Mouse (Mus musculus): ENCODE measurements at regions not wholly inside any gene's neighbourhood (a gene's known extent, or its start where the extent isn't known, plus 50 kb on each side); places are given as distances from the start of the nearest gene placed in this dataset.

GRCm38 (mm10) chr4:62755237-62755900 lies 195.7 kb downstream of the Rgs3 start:
- peak; percentile 67 for DNase-seq (ENCODE audit: low read depth, low spot score)

DNA sequence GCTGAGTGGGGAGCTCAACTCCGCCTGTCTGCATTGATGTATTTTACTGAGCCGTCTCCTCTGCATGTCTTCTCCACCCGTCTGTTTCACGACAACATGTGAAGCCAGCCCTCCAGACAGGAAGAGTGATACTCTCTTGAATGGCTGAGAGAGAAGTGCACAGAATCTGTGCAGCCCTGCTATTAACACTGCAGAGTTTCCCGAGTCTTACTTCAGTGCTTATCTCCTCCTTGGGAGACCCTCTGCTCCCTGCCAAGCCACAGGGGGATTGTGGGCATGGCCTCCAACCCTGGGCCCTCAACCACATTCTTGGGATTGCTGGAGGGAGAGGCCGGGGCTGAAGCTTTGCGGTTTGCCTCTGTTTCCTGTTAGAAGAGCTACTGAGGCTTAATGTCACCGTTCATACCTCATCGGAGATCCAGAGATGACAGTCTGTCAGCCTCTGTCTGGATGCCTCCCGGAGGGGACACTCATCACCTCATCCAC lies 197.1 kb downstream of the Rgs3 start:
- no peak for DNase-seq (ENCODE audit: low read depth, low spot score)

DNA sequence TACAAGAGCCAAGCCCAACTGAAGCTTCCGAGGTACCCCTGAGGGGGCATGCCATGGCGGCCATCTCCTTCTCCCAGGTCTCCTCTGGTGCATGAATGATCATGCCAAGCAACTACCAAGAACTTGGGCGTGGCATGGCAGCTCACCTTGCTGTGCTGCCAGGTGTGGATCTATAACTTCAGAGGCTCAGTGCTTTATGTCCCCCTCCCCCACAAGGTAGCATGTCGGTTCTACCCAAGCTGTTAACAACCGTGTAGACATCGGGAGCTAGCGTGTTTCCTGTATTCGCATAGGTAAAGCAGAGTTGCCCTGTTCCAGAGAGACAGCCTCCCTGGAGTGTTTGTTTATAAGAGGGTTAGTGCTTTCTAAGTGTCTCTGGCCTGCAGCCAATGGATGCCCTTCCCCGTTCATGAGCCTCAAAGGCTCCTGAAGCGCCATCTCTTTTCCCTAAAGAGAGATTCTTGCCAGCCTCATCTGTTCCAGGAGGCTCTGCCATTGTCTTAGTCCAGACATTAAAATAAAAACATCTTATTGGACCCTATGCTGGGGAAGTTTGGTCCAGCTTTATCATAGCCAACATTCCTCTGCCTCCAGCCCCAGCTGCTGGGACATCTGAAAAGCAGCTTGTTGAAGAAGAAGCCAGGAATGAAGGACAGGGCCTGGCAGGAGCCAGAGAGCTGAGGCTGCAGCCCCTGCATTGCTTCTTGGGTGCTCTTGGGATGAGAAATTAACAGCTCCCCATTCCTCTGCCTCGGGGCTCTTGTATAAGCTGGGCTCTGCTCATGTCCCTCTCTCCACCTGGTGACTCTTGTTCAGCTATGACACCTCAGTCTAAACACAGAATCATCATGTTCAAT lies 201.3 kb downstream of the Rgs3 start:
- DNase-seq (ENCODE audit: low read depth, low spot score), result no peak

- DNase-seq (ENCODE audit: low read depth, low spot score), result peak; percentile 64
These were observed 202.0 kb downstream of the Rgs3 start for GRCm38 (mm10) chr4:62761672-62762071.

DNA sequence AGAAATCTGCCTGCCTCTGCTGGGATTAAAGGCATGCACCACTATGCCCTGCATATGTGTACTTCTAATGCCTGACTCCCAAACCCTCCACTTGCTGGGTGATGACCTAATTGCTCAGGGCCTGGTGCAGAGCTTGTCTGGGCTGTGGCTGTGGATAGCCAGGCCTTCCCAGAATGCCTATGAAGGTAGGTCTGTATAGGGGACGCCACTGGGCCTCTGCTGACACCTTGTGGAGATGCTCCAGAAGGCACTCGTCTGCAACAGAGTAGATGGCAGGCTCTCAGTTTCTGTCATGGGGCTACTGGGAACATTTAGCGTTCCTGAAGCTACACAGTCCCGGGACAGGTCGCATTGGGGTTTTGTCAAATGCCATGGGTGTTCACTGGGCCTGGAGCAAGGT lies 201.4 kb upstream of the Zfp618 start:
- peak; percentile 83 for DNase-seq (ENCODE audit: low read depth, low spot score)

DNA sequence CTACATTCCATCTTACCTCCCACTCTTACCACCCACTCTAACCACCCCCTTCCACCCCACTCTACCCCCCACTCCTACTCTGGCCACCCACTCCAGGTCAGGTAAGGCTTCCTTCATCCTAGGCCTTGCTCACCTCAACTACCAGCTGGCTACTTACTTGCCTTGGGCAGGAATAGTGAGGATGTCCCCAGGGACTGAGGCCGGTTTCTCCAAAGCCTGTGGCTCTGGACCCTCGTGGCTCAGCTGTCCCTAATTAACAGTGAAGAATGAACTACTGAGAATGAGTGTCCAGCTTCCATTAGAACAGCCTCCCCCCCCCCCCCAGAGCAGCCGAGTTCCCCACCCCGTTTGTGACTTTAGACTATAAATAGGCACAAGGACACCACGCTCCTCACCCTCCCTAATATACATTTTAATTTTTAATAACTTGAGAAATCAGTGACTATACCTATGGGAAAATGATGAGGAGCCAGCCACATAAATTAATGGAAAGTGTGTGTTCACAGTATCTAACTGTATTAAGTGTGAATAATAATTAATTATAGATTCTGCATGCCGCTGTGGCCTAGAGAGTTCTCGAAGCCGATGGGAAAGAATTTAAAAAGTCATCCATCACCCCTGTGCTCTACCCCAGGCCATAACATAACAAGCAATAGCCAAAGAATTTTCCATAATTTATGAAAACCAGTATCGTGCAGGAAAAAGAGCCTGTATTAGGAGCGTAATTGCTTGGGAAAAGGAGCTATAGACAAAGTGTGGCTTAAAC lies 195.7 kb upstream of the Zfp618 start:
- no peak for DNase-seq (ENCODE audit: low read depth, low spot score)

GRCm38 (mm10) chr4:62775005-62775609 lies 190.3 kb upstream of the Zfp618 start:
- no peak for DNase-seq (ENCODE audit: low read depth, low spot score)

- no peak for DNase-seq (ENCODE audit: low read depth, low spot score)
These were observed 188.5 kb upstream of the Zfp618 start for GRCm38 (mm10) chr4:62776881-62777280.

DNA sequence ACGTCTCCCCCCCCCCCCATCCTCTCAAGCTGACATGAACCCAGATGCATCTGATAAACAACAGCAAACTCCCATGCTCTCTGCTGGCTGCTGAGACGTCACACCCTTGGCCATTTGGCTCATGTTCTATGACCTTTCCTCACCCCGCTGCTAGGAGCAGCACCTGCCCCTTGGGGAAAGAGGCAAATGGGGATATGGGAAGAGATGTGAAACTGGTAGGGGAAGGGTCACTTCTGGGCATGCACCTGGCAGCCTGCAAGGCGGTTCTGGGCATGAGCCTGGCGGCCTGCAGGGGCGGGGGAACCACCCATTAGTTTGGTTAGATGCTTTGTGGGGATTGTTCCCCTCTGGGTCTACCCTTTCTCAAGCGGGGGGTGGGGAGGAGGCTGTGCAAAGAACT lies 187.9 kb upstream of the Zfp618 start:
- no peak for DNase-seq (ENCODE audit: low read depth, low spot score)

- no peak for DNase-seq (ENCODE audit: low read depth, low spot score)
These were observed 186.8 kb upstream of the Zfp618 start for GRCm38 (mm10) chr4:62778621-62779020.

GRCm38 (mm10) chr4:62780409-62780808 lies 185.0 kb upstream of the Zfp618 start:
- DNase-seq (ENCODE audit: low read depth, low spot score), result peak; percentile 66

- DNase-seq (ENCODE audit: low read depth, low spot score), result no peak
These were observed 184.5 kb upstream of the Zfp618 start for GRCm38 (mm10) chr4:62780837-62781236.

DNA sequence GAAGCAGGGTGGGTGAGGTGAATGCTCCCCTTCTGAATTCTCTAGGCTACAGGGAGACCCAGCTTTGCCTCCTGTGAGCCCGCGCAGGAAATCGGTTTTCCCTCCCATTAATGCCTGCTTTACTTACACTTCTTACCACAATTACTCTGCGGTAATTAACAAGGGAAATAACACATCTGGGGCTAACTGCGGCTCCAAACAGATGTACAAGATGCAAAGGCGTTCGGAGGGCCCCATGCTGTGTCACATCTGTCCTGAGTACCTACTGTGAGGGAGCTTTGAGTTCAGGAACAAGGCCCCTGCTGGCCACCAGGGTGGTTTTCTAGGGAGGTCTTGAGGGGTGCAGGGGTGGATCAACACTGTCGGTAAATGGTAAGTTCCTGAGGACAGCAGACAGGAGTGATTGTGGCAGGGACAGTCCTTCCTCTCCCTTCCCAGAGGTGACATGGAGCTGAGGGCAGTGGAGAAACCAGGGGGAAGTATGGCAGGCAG lies 184.0 kb upstream of the Zfp618 start:
- no peak for DNase-seq (ENCODE audit: low read depth, low spot score)

- DNase-seq (ENCODE audit: low read depth, low spot score), result no peak
These were observed 179.7 kb upstream of the Zfp618 start for GRCm38 (mm10) chr4:62785711-62786110.

- DNase-seq (ENCODE audit: low read depth, low spot score), result no peak
These were observed 175.7 kb upstream of the Zfp618 start for GRCm38 (mm10) chr4:62789696-62790095.

DNA sequence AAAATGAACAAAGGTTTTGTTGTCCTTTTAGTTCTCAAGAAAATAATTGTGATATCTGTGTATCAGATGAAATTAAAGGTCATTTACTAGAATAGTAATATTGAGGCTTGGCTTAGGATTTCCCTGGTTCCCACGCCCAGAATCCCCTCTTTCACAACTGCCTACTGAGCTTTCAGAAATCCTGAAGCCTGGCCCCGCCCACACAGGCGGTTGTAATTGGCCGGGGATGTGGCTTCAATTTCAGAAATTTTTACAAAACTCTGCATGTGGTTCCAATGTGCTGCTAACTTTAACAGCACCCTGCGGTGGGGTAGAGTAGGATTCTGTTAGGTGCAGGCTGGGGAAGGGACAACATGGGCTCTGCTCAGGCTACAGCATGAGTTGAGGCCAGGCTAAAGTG lies 171.8 kb upstream of the Zfp618 start:
- no peak for DNase-seq (ENCODE audit: low read depth, low spot score)

DNA sequence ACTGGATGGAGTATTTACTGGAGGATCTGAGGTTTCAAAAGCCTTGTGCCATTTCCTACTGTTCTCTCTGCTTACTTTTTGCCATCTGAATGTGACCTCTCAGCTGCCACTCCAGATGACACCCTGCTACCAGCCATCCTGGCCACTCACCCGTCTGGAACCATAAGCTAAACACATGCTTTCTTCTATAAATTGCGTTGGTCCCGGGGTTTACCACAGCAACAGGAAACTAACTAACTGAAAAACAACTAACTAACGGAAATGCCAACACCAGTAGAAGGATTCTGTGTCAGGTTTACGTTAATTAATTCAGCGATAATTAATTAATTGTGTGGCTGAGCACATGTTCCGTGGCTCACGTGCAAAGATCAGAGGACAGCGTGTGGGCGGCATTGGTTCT lies 169.8 kb upstream of the Zfp618 start:
- no peak for DNase-seq (ENCODE audit: low read depth, low spot score)

- DNase-seq (ENCODE audit: low read depth, low spot score), result no peak
These were observed 165.4 kb upstream of the Zfp618 start for GRCm38 (mm10) chr4:62799923-62800322.

- no peak for DNase-seq (ENCODE audit: low read depth, low spot score)
These were observed 159.5 kb upstream of the Zfp618 start for GRCm38 (mm10) chr4:62805841-62806240.

- DNase-seq (ENCODE audit: low read depth, low spot score), result no peak
These were observed 158.6 kb upstream of the Zfp618 start for GRCm38 (mm10) chr4:62806786-62807185.

DNA sequence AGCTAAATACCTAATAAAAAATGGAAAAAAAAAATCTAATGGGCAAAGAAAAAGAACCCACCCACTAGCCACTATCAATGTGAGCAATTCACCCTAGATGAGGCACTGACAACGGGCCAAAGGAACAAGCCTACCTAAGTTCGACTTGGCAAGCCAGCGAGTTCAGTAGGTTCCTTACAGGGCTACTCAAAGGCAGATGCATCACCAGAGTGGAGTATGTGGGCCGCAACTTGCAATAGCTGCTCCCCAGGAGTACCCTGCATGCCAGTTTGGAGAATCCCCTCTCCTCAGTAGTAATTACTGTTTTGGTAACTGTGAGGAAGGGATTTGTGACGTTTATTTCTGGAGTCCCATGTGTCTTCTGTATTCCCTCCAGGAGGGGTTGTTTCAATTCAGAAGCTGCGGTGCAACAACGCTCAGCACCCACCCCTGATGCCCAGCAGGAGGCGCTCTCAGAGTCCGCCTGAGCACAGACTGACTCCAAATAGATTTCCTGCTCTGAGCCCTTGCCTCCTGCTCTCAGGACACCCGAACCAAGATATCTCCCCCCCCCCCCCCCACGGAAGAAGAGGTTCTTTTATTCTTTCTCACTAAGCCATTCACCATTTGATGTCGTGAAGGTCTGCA lies 157.3 kb upstream of the Zfp618 start:
- DNase-seq (ENCODE audit: low read depth, low spot score), result no peak

All from skeletal muscle tissue, adult 2 months (tissue).